ENCODE assay signal across 1 mouse cellular context in the genomic region with DNA sequence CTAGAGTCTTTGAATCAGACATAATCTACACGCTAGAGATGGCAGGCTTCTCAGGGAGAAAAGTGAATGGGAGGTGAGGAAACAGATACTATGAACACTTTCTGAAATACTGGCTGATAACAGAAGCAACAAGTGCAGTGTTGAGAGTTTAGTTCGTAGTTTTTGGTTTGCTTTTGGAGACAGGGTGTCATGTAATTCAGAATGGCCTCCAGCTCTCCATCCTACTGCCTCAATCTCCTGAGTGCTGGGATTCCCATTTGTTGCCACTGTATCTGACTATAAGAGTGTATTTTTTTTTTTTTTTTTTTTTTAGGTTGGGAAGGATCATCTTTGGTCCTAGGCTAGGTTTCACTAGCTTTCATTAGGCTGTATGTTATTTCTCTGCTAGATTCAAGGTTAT.
TF ChIP-seq lines count a peak whose summit lies in the region.

No protein-coding gene starts in this region.

TF ChIP-seq in CH12.LX, 34 proteins besides CTCF, POLR2A, EP300 and RAD21:
- TF ChIP-seq TCF12 (IDR thresholded peaks at IDR 0.05; ENCODE audit: low read depth, low read length) = no peak
- TF ChIP-seq JUND (conservative IDR thresholded peaks at IDR 0.05; ENCODE audit: low read depth, low read length) = no peak
- no peak for TF ChIP-seq NELFE (IDR thresholded peaks at IDR 0.05; ENCODE audit: low read depth, low read length)
- no peak for TF ChIP-seq MAZ (IDR thresholded peaks at IDR 0.05; ENCODE audit: low read depth, low read length)
- TF ChIP-seq E2F4 (IDR thresholded peaks at IDR 0.05; ENCODE audit: insufficient replicate concordance, low read depth, low read length) = no peak
- TF ChIP-seq ETS1 (conservative IDR thresholded peaks at IDR 0.05; ENCODE audit: low read depth, low read length) = no peak
- no peak for TF ChIP-seq NRF1 (IDR thresholded peaks at IDR 0.05; ENCODE audit: low read depth, low read length)
- TF ChIP-seq BHLHE40 (IDR thresholded peaks at IDR 0.05; ENCODE audit: low read depth, low read length) = no peak
- TF ChIP-seq CHD2 (IDR thresholded peaks at IDR 0.05; ENCODE audit: low read length) = no peak
- TF ChIP-seq HCFC1 (IDR thresholded peaks at IDR 0.05; ENCODE audit: low read depth, low read length) = no peak
- TF ChIP-seq ZC3H11A (IDR thresholded peaks at IDR 0.05; ENCODE audit: low read depth, low read length) = no peak
- no peak for TF ChIP-seq ELF1 (IDR thresholded peaks at IDR 0.05; ENCODE audit: low read depth, low read length)
- TF ChIP-seq SIN3A (IDR thresholded peaks at IDR 0.05; ENCODE audit: low read length) = no peak
- TF ChIP-seq IRF4 (IDR thresholded peaks at IDR 0.05; ENCODE audit: low read depth, low read length) = no peak
- no peak for TF ChIP-seq TBP (conservative IDR thresholded peaks at IDR 0.05; ENCODE audit: low read depth, low read length)
- no peak for TF ChIP-seq MAX (IDR thresholded peaks at IDR 0.05; ENCODE audit: low read length)
- no peak for TF ChIP-seq ZNF384 (IDR thresholded peaks at IDR 0.05; ENCODE audit: low read depth, low read length)
